Mouse (Mus musculus) heart, postnatal 25 days (tissue): ENCODE results near the gene Zfp804b. TPM values are rescaled to one million over a fixed set of nuclear protein-coding genes. Genes with fewer than 3 reads are reported as not detected.
"Not testable (repeated sequence)": the region's sequence is repeated elsewhere in the genome, so short reads cannot be mapped to it uniquely, and the experiment has no call there.

Experiments
- DNase-seq: peaks from one replicate; pipeline ENCODE4 v3.0.0; 2022; ENCODE audit warnings: low spot score
- intact Hi-C: fragments of 180-260 bp; cut with DNase I; formaldehyde crosslinking; loops from one replicate; pipeline ENCODE4 v1.15.1; 2025
- total RNA-seq, 2 experiments: library from RNA; stranded (reverse); gene quantifications; 2 replicates each; pipeline ENCODE4 v1.2.3; 2021

Zfp804b gene
- under 1 TPM in 1 of 2 experiments, not detected in 1; 0.05 TPM for total RNA-seq

DNA sequence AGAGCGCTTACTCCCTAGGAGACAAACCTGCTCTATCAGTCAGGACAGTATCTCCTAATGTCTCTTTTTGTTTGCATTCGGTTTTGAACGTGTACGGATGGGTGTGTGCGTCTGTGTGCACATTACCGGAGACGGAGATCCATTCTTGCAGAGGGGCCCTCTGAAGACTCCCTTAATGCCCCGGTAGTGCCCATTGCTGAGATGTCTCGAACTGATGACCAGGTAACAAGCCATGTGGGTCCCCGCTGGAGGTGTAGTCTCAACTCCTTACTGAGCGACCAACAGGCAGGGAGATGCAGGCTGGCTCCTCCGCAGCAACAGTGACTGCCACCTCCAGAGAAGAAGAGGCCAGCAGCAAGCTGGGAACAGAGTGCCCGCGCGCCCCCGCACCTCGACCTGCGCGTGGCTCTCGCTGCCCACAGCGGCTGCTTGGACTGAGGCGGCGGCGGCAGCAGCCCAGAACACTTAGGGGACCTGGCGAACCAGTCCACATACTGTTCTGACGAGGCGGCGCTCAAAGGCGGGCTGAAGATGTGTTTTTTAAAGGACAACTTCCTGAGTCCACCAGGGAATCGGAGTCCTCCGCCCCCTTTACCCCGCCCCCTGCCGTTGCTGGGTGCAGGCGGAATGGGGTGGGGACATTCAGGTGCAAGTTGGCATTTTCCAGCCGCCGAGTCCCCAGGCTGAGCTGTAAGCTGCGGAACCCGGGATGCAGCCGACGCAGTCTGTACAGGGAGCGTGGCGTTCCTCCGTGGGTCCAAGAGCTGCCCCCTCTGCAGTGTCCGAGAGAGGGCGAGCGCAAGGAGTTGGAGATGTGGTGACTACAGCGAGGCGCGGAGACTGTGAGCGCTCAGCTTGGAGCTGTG lies at the start of gene Zfp804b:
TSS of gene Zfp804b (minus strand) at position 612 of the 866 bp plus-strand sequence.
- no peak for DNase-seq
- intact Hi-C loops = no loop called here

GRCm38 (mm10) chr5:7364616-7365015 lies 20.1 kb upstream of the Zfp804b start:
- DNase-seq, intact Hi-C loops: not testable (repeated sequence)

DNA sequence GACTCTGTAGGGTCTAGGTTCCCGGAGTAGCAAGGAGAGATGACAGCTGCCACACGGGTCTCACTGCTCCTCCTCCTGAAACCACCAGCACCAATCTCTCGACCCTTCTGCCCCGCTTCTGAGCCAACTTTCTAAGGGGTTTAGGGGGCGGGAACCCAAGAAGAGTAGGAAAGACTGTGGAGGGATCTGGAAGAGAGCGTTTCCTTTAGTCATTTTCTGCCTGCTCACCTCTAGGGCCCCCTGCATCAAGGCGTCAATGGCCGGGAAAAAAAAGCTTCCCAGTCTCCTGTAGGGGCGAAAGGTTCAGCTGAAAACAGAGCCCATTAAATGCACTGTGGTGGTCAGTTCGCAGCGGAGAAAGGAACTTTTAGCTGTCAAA lies 444 bp upstream of the Zfp804b start:
- intact Hi-C loops = no loop called here
- DNase-seq = no peak

GRCm38 (mm10) chr5:7325594-7325993 lies 19.0 kb downstream of the Zfp804b start:
- DNase-seq = no peak
- intact Hi-C loops = no loop called here

DNA sequence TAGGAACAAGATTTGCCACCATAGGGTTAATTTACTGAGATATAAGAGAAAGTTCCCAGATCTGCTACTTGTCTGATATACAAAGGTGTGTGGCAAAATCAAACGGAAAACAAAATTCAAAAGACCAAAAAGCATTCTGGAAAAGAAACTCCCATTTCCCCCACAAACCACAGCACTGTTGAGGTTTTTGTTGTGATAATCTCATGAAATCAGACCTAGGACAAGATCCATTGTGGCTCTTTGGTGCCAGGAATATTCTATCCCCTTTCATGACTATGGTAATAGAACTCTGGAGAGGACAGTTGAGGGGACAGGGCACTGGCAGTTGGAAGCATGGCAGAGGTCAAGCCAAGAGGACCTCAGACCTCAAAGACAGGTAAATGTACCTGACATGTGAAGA lies 40.7 kb downstream of the Zfp804b start, which contains the start of gene Tex47:
TSS of gene Tex47 (plus strand) at position 301 of the 400 bp plus-strand sequence.
- intact Hi-C loops = no loop called here

DNA sequence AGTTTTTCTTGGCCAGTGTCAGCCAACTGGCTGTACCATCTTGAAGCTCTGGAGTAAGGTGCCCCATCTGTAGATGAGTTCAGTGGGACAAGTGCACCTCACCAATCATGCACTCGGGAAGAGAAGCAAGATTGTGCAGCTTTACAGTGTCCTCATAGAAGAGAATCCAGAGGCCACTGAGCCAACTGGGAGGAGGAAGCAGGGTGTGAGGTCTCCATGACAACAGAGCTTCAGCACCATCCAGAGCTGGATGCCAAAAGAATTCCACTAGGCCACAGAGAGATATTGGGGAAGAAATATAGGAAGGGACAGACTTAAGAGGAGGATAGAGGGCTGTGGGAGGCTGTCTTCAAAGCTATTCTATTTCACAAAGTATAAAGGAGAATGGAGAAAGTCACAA lies 41.6 kb downstream of the Zfp804b start:
- intact Hi-C loops = no loop called here
- DNase-seq = no peak

More for the DNA sequence above, 40.7 kb downstream of the Zfp804b start, which contains the start of gene Tex47:
- no peak for DNase-seq

GRCm38 (mm10) chr5:7284336-7284735 lies 60.2 kb downstream of the Zfp804b start:
- no peak for DNase-seq
- intact Hi-C loops = no loop called here

GRCm38 (mm10) chr5:7276659-7277455 lies 67.7 kb downstream of the Zfp804b start:
- no peak for DNase-seq
- intact Hi-C loops = no loop called here

DNA sequence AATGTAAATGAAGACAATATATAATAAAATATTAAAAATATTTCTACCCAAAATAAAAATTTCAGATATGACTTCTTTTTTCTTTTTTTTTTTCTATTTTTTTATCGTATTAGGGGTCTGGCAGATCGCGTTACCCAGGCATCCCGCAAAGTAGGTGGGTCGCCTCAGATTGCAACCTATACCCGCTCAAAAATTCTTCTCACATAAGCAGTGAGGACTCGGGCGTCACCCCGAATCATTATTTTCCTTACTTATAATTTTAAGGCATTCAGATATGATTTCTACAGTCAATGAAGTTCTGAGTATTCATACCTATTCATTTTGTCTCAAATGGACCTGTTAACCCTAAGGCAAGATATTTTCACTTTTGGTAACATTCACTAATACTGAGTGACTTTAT lies 167.0 kb downstream of the Zfp804b start:
- no peak for DNase-seq
- intact Hi-C loops = no loop called here

GRCm38 (mm10) chr5:7139658-7140057 lies 204.9 kb downstream of the Zfp804b start:
- no peak for DNase-seq
- intact Hi-C loops = no loop called here

DNA sequence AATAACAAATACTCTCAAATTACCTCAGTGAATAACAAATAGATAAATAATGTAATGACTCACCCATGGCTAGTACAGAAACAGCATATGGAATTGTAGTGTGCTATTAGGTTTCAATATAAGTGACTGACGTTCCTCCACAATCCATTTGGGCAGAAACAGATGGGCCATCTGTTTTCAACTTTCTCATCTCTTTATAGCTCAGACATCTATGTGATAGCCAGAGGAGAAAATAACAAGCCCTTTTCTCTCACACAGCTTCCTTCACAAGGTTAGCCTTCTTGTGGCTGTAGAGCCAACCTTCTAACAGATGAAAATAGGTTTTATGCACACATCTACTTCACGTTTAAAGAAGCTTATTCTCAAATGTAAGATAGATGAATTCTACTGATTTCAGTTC lies 242.2 kb downstream of the Zfp804b start:
- intact Hi-C loops = no loop called here

DNA sequence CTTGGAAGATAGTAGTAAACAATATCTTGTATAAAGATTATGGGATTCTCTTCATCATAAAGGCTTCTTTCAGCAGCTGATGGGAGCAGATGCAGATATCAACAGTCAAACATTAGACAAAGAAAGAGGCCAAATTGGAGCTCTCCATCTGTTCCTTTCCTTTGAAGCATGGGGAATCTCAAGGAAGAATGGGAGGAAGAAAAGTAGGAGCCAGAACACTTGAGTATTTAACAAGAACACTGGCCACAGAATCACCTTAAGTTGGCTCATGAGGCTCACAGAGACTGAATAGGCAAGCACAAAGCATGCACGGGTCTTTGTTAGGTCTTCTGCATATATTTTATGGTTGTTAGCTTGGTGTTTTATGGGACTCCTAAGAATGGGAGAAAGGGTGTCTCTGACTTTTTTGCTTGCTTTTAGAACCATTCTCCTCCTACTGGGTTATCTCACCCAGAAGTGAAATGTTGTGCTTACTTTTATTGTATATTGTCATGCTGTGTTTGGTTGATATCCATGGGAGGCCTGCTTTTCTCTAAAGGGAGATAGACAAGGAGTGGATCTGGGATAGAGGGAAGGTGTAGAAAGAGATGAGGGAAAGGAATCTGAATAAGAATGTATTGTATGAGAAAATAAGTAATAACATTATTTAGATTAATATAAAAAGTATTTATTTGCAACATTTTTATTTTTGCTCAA lies 270.5 kb downstream of the Zfp804b start:
- no peak for DNase-seq
- intact Hi-C loops = no loop called here

More for the DNA sequence above, 242.2 kb downstream of the Zfp804b start:
- no peak for DNase-seq

DNA sequence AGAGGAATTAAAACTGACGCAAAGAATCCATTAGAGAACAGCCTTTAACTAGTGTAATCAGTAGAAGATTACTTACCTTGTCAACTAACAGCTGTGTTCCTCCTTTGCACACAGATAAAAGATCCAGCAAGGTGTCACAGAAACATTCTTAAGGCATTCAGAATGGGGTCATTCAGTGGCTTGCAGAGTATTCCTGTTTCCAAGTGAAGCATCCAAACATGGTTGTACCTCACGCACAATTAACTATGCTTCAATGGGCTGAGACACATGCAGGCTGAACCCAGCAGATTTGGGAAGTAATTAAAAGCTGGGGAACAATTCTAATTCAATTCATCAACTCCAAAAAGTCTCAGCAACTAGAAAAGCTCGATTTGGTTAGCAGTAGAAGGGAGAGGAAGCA lies 337.1 kb downstream of the Zfp804b start:
- intact Hi-C loops = no loop called here
- no peak for DNase-seq

GRCm38 (mm10) chr5:6983993-6984392 lies 360.6 kb downstream of the Zfp804b start:
- intact Hi-C loops = no loop called here
- no peak for DNase-seq

DNA sequence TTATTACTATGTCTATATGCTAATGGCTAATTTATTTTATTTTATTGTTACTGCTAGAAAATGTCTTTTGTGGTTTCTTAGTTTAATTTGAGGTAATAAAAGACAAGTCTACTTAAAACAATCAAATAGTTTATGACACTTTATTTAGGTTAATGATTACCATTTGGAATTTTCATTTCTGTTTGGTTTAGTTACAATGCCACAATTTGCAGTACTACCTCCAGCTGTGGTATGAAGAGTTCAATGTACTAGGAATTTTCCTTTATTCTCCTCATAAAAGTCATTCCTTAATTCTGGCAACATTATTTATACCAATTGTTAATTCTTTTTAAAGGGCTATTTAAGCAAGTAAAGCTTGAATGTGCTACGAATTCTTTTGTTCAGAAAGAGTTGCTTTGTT lies 409.7 kb downstream of the Zfp804b start:
- intact Hi-C loops = no loop called here
- no peak for DNase-seq

DNA sequence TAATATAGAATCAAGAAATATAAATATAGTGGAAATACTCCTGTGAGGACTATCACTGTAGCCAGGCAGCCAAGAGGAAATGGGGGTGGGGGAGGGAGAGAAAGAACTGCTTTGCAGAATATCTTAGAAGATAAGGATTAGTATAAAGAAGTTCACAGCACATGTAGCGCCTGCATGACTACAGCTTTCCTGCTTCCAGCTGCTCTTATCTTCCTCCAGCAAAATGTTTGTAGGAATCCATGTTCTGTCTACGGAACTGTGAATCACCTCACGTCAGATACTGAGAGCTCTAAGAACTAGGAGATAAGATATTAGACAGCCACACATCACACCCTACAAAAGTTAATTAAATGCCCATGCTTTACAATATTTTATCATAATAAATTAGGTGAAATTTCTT lies 433.3 kb downstream of the Zfp804b start:
- intact Hi-C loops = no loop called here
- no peak for DNase-seq

DNA sequence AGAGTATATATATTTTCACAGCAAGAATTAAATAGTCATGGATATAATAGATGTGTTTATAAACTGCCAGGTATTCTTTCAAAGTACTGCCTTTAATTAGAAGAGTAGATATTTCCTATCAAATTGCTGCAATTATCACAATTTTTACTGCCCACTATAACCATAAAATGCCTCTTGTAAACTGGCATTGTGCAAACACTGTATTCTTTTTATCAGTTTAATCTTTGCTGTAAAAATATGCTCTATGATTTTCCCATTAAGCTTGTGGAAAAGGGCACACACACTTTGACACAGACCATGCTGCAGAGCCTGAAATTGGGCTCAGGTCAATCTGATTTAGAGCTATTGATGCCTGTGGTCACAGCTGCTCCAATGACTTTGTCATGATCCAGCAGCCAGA lies 463.2 kb downstream of the Zfp804b start:
- no peak for DNase-seq
- intact Hi-C loops = no loop called here

GRCm38 (mm10) chr5:6871566-6871965 lies 473.0 kb downstream of the Zfp804b start:
- DNase-seq = no peak
- intact Hi-C loops = no loop called here

GRCm38 (mm10) chr5:6870970-6871369 lies 473.6 kb downstream of the Zfp804b start:
- DNase-seq = no peak
- intact Hi-C loops = no loop called here

GRCm38 (mm10) chr5:6795396-6795795 lies 549.2 kb downstream of the Zfp804b start:
- no peak for DNase-seq
- intact Hi-C loops = no loop called here
